Mouse (Mus musculus): ENCODE measurements at regions not wholly inside any gene's neighbourhood (a gene's known extent, or its start where the extent isn't known, plus 50 kb on each side); places are given as distances from the start of the nearest gene placed in this dataset.

GRCm38 (mm10) chr13:37581374-37581773 lies 196.8 kb upstream of the Rreb1 start:
- WGBS = 48% methylated on average over 6 of the region's 6 CpGs
- no peaks in the 10 kb centered on the region for H3K9me3 ChIP-seq (ENCODE audit: control insufficient read depth, low read length)
- TF ChIP-seq CTCF (IDR thresholded peaks at IDR 0.05; ENCODE audit: low read depth) = no peak
- TF ChIP-seq EP300 (optimal IDR thresholded peaks at IDR 0.05) = no peak
- no peak overlapping the region for H3K9ac ChIP-seq (ENCODE audit: low read length)
- no peaks in the 10 kb centered on the region for H3K4me1 ChIP-seq (replicated peaks; ENCODE audit: control insufficient read depth, insufficient read depth)
- H3K27me3 ChIP-seq (ENCODE audit: control insufficient read depth, insufficient read depth, low read length) = no peaks in the 10 kb centered on the region
- no peak overlapping the region for H3K4me3 ChIP-seq (ENCODE audit: low read depth, low read length)
- DNase-seq (ENCODE audit: low spot score) = no peak
- no peak overlapping the region for H3K4me2 ChIP-seq (replicated peaks; ENCODE audit: low read depth)
- H3K36me3 ChIP-seq (ENCODE audit: control insufficient read depth, insufficient read depth, low read length) = no peaks in the 10 kb centered on the region
- H3K27ac ChIP-seq (replicated peaks) = no peak overlapping the region
- no peak for ATAC-seq (ENCODE audit: low FRiP score, low TSS enrichment)

- H3K4me1 ChIP-seq (replicated peaks; ENCODE audit: control insufficient read depth, insufficient read depth) = no peaks in the 10 kb centered on the region
- H3K4me2 ChIP-seq (replicated peaks; ENCODE audit: low read depth) = no peak overlapping the region
- no peaks in the 10 kb centered on the region for H3K36me3 ChIP-seq (ENCODE audit: control insufficient read depth, insufficient read depth, low read length)
- 78% methylated on average over 5 of the region's 5 CpGs for WGBS
- no peak overlapping the region for H3K27ac ChIP-seq (replicated peaks)
- no peak overlapping the region for H3K4me3 ChIP-seq (ENCODE audit: low read depth, low read length)
- H3K9me3 ChIP-seq (ENCODE audit: control insufficient read depth, low read length) = no peaks in the 10 kb centered on the region
- DNase-seq (ENCODE audit: low spot score) = no peak
- H3K27me3 ChIP-seq (ENCODE audit: control insufficient read depth, insufficient read depth, low read length) = no peaks in the 10 kb centered on the region
- no peak overlapping the region for H3K9ac ChIP-seq (ENCODE audit: low read length)
- no peak for ATAC-seq (ENCODE audit: low FRiP score, low TSS enrichment)
- TF ChIP-seq CTCF (IDR thresholded peaks at IDR 0.05; ENCODE audit: low read depth) (no peak), EP300 (optimal IDR thresholded peaks at IDR 0.05) (no peak)
Observed at GRCm38 (mm10) chr13:37585476-37585875, 192.7 kb upstream of the Rreb1 start.

- no peaks in the 10 kb centered on the region for H3K36me3 ChIP-seq (ENCODE audit: control insufficient read depth, insufficient read depth, low read length)
- WGBS = 56% methylated on average over 4 of the region's 4 CpGs
- H3K9me3 ChIP-seq (ENCODE audit: control insufficient read depth, low read length) = no peaks in the 10 kb centered on the region
- no peak overlapping the region for H3K9ac ChIP-seq (ENCODE audit: low read length)
- DNase-seq (ENCODE audit: low spot score) = no peak
- no peak overlapping the region for H3K4me2 ChIP-seq (replicated peaks; ENCODE audit: low read depth)
- H3K27me3 ChIP-seq (ENCODE audit: control insufficient read depth, insufficient read depth, low read length) = no peaks in the 10 kb centered on the region
- no peak overlapping the region for H3K4me3 ChIP-seq (ENCODE audit: low read depth, low read length)
- ATAC-seq (ENCODE audit: low FRiP score, low TSS enrichment) = no peak
- H3K4me1 ChIP-seq (replicated peaks; ENCODE audit: control insufficient read depth, insufficient read depth) = no peaks in the 10 kb centered on the region
- H3K27ac ChIP-seq (replicated peaks) = no peak overlapping the region
- TF ChIP-seq CTCF (IDR thresholded peaks at IDR 0.05; ENCODE audit: low read depth) (no peak), EP300 (optimal IDR thresholded peaks at IDR 0.05) (no peak)
Observed at GRCm38 (mm10) chr13:37586511-37586910, 191.7 kb upstream of the Rreb1 start.

GRCm38 (mm10) chr13:37587911-37588310 lies 190.3 kb upstream of the Rreb1 start:
- DNase-seq (ENCODE audit: low spot score) (no peak), ATAC-seq (ENCODE audit: low FRiP score, low TSS enrichment) (no peak)
- 98% methylated on average over 3 of the region's 3 CpGs for WGBS
- no peaks in the 10 kb centered on the region for H3K27me3 ChIP-seq (ENCODE audit: control insufficient read depth, insufficient read depth, low read length)
- H3K4me1 ChIP-seq (replicated peaks; ENCODE audit: control insufficient read depth, insufficient read depth) = no peaks in the 10 kb centered on the region
- no peak overlapping the region for H3K27ac ChIP-seq (replicated peaks)
- H3K4me2 ChIP-seq (replicated peaks; ENCODE audit: low read depth) = no peak overlapping the region
- no peaks in the 10 kb centered on the region for H3K9me3 ChIP-seq (ENCODE audit: control insufficient read depth, low read length)
- TF ChIP-seq CTCF (IDR thresholded peaks at IDR 0.05; ENCODE audit: low read depth) (no peak), EP300 (optimal IDR thresholded peaks at IDR 0.05) (no peak)
- no peak overlapping the region for H3K9ac ChIP-seq (ENCODE audit: low read length)
- H3K4me3 ChIP-seq (ENCODE audit: low read depth, low read length) = no peak overlapping the region
- H3K36me3 ChIP-seq (ENCODE audit: control insufficient read depth, insufficient read depth, low read length) = no peaks in the 10 kb centered on the region

GRCm38 (mm10) chr13:37588528-37589176 lies 189.5 kb upstream of the Rreb1 start:
- peak; percentile 21 for DNase-seq (ENCODE audit: low spot score)

GRCm38 (mm10) chr13:37592149-37592548 lies 186.1 kb upstream of the Rreb1 start:
- H3K27ac ChIP-seq (replicated peaks) = no peak overlapping the region
- H3K4me2 ChIP-seq (replicated peaks; ENCODE audit: low read depth) = no peak overlapping the region
- no peak overlapping the region for H3K4me3 ChIP-seq (ENCODE audit: low read depth, low read length)
- ATAC-seq (ENCODE audit: low FRiP score, low TSS enrichment) (peak; percentile 87), DNase-seq (ENCODE audit: low spot score) (peak; percentile 41)
- no peak overlapping the region for H3K9ac ChIP-seq (ENCODE audit: low read length)
- no peaks in the 10 kb centered on the region for H3K9me3 ChIP-seq (ENCODE audit: control insufficient read depth, low read length)
- TF ChIP-seq CTCF (IDR thresholded peaks at IDR 0.05; ENCODE audit: low read depth) (no peak), EP300 (optimal IDR thresholded peaks at IDR 0.05) (no peak)
- 68% methylated on average over 5 of the region's 5 CpGs for WGBS
- no peaks in the 10 kb centered on the region for H3K4me1 ChIP-seq (replicated peaks; ENCODE audit: control insufficient read depth, insufficient read depth)
- no peaks in the 10 kb centered on the region for H3K36me3 ChIP-seq (ENCODE audit: control insufficient read depth, insufficient read depth, low read length)
- no peaks in the 10 kb centered on the region for H3K27me3 ChIP-seq (ENCODE audit: control insufficient read depth, insufficient read depth, low read length)

More at GRCm38 (mm10) chr13:37588528-37589176, 189.5 kb upstream of the Rreb1 start:
- H3K4me3 ChIP-seq (ENCODE audit: low read depth, low read length) = no peak overlapping the region
- TF ChIP-seq EP300 (optimal IDR thresholded peaks at IDR 0.05) (no peak), CTCF (IDR thresholded peaks at IDR 0.05; ENCODE audit: low read depth) (no peak)
- no peak overlapping the region for H3K27ac ChIP-seq (replicated peaks)
- no peak overlapping the region for H3K4me2 ChIP-seq (replicated peaks; ENCODE audit: low read depth)
- H3K9ac ChIP-seq (ENCODE audit: low read length) = no peak overlapping the region
- 74% methylated on average over 8 of the region's 8 CpGs for WGBS
- ATAC-seq (ENCODE audit: low FRiP score, low TSS enrichment) = peak; percentile 62
- no peaks in the 10 kb centered on the region for H3K36me3 ChIP-seq (ENCODE audit: control insufficient read depth, insufficient read depth, low read length)
- H3K27me3 ChIP-seq (ENCODE audit: control insufficient read depth, insufficient read depth, low read length) = no peaks in the 10 kb centered on the region
- no peaks in the 10 kb centered on the region for H3K4me1 ChIP-seq (replicated peaks; ENCODE audit: control insufficient read depth, insufficient read depth)
- no peaks in the 10 kb centered on the region for H3K9me3 ChIP-seq (ENCODE audit: control insufficient read depth, low read length)

All from stomach, postnatal 0 days (tissue).